Mouse (Mus musculus) liver, embryonic 15.5 days (tissue): ENCODE results near the gene Nelfb. TPM values are rescaled to one million over a fixed set of nuclear protein-coding genes. Genes with fewer than 3 reads are reported as not detected.

ENCODE experiments used
- ATAC-seq: fragments of 200-750 bp; cut with Nextera tagmentation; 2 replicates; pipeline ENCODE4 v1.8.0; 2017; ENCODE audit warnings: moderate number of reproducible peaks, mild to moderate bottlenecking, moderate library complexity; ENCODE audit not compliant: insufficient read depth
- H3K27ac ChIP-seq: fragments of 300-500 bp; sonication (generic); replicated peaks from 2 replicates; pipeline ENCODE4 v1.5.1; 2015; ENCODE audit warnings: mild to moderate bottlenecking, inconsistent platforms
- H3K27me3 ChIP-seq: fragments of 300-500 bp; sonication (generic); 2 replicates; pipeline ENCODE4 v1.6.1; 2015; ENCODE audit warnings: mild to moderate bottlenecking, inconsistent platforms
- H3K36me3 ChIP-seq: fragments of 300-500 bp; sonication (generic); replicated peaks from 2 replicates; pipeline ENCODE4 v1.6.1; 2015; ENCODE audit warnings: moderate library complexity, mild to moderate bottlenecking, inconsistent platforms
- H3K4me1 ChIP-seq: fragments of 300-500 bp; sonication (generic); replicated peaks from 2 replicates; pipeline ENCODE4 v1.6.1; 2015; ENCODE audit warnings: inconsistent platforms
- H3K4me2 ChIP-seq: fragments of 300-500 bp; sonication (generic); 2 replicates; pipeline ENCODE4 v1.6.1; 2015; ENCODE audit warnings: moderate library complexity, mild to moderate bottlenecking, inconsistent platforms
- H3K4me3 ChIP-seq: fragments of 300-500 bp; sonication (generic); replicated peaks from 2 replicates; pipeline ENCODE4 v1.5.1; 2015; ENCODE audit warnings: mild to moderate bottlenecking, inconsistent platforms
- H3K9ac ChIP-seq: fragments of 300-500 bp; sonication (generic); 2 replicates; pipeline ENCODE4 v1.6.1; 2015; ENCODE audit warnings: moderate library complexity, mild to moderate bottlenecking, inconsistent platforms
- H3K9me3 ChIP-seq: fragments of 300-500 bp; sonication (generic); replicated peaks from 2 replicates; pipeline ENCODE4 v1.6.1; 2016; ENCODE audit warnings: inconsistent platforms
- WGBS: fragments of 180-500 bp; shearing (Covaris S2); methylation state at CpG from one replicate; pipeline ENCODE4 v1.1.7; 2015; ENCODE audit warnings: mixed read lengths; ENCODE audit not compliant: insufficient replicate concordance; 5-methylcytosine and 5-hydroxymethylcytosine counted together
- polyA plus RNA-seq: library from polyadenylated mRNA; unstranded; fragments of >200 nt; fragmentation: Nextera tagmentation; extraction: Ambion mirVana; gene quantifications from 2 replicates; pipeline ENCODE4 v1.2.1, GENCODE M21; 2015

Gene Nelfb
- polyA plus RNA-seq, 1 experiment from 2014 or later, result 35.9 TPM

DNA sequence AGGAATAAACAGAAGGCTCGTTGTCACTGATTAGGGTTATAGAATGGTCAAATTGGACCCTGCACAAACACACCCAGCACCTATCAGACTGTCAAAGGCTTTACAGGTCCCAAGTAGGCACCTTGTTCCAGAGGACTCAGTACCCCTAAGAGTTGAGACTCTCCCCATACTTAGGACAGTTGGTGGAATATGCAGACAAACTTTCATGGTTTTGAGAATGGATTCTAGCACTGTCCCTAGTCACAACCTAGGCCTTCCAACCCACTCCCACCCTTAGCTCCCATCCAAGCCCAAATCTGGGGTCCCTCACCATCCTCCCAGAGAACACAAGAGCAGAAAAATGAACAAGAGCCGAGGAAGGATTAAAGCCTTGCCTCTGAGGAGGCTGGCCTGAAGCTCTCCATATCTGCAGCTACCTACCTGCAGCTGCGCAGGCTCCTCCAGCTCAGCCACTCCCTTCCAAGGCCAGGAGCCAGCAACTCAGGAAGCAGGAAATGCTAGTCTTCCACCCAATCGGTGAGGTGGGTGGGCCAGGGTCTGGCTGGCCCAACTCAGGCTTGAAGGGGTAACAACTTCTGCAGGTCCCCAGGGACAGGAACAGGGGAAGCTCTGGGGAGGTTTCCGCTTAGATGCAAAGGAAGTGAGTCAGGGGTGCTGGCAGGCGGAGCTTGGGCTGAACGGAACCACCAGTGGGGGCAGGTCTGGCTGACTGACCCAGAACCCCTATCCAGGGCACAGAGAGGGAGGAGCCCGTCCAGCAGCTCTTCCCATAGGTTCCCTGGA lies 14.9 kb downstream of the Nelfb start, which contains the start of gene Tor4a:
Gene Tor4a (minus strand): TSS at position 715 of the 783 bp plus-strand sequence.
- peak within 1 kb of the TSS; percentile 77 for H3K27ac ChIP-seq
- peak; percentile 58 for ATAC-seq
- H3K4me2 ChIP-seq, result peak within 1 kb of the TSS; percentile 84
- H3K27me3 ChIP-seq, result peaks cover 6% of the 10 kb centered on the region; the same call in 1 of the 2 replicates
- H3K4me3 ChIP-seq, result peak within 1 kb of the TSS; percentile 60
- H3K9ac ChIP-seq, result peak within 1 kb of the TSS; percentile 50
- peaks cover 54% of the 10 kb centered on the region for H3K4me1 ChIP-seq
- H3K9me3 ChIP-seq, result no peaks in the 10 kb centered on the region
- H3K36me3 ChIP-seq, result peaks cover 26% of the 10 kb centered on the region
- 4% methylated on average over 8 of the region's 8 CpGs for WGBS

DNA sequence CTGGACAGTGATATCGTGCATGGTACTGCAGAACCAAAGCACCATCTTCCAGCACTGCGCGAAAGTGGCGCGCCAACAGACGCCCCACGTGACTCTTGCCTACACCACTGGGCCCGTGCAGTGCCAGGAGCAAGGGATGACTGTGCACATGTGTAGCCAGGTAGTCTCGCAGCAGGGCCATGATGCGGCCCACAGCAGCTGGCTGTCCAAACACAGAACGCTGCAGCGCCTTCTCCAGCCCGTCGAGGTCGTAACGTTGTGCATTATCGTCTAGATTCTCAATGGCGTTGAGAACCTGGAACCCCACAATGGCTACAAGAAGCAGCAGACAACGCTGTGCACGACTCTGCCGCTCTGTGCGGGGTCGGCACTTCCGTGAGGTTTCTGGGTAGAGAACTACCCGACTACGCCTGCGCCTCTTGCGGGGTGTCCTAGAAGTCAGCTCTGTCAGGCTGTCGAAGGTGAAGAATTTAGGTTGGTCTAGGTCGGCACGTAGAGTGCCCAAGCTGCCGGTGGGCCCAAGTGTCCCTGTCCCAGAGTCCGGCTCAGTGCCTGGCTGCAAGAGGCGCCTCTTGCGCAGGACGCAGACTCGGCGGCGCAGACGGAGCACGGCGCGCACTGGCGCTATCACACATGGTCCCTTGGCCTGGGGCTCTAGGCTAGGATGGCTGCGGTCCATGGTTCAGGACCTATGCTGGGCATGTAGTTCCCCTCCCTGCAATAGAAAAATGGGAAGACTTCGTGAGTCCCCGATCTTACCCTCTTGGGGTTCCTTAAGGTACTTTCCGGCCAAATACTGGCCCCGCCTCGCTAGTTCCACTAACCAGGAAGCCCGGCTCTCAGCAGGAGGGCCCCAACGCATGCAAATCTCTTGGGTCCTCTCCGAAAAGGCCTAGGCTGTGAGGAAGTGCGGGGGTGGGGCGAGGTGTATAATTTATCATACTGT lies 15.8 kb downstream of the Nelfb start:
- peak; percentile 61 for ATAC-seq
- 5% methylated on average over 55 of the region's 55 CpGs for WGBS
- H3K4me1 ChIP-seq, result peaks cover 57% of the 10 kb centered on the region

DNA sequence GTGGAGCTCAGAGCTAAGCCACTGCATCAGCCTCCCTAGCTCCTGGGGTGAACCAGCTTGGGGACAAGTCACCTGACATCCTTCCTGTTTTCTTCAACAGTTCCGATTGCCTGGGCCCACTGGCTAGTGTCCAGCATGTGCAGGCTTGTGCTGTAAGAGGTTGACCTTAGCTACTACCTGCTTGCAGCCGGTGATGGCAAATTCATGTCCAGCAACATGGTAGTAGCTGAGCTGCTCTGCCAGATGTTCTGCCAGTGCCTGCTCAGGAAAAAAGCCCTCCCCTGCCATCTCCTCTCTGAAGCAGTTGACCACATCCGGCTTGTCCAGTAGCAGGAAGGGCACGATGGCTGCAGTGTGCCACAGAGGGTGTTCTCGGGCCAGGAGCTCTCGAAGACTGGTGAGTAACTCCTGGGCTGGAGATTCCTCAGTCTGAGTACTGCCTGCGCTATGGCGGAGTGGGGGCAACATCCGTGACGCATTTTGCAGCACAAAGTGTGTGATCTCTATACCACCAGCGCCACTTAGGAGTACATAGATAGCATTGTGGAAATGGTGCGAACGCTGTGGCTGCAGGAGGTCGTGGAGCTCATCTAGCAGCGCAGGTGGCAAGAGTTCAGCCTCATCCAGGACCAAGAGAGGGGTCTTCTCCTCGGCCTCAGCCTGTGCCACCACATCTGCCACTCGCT lies 16.7 kb downstream of the Nelfb start:
- Histone ChIP-seq H3K4me1 (peaks cover 57% of the 10 kb centered on the region), H3K9ac (peak overlapping the region; percentile 50), H3K27ac (peak overlapping the region; percentile 77), H3K4me2 (peak overlapping the region; percentile 84), H3K36me3 (peaks cover 8% of the 10 kb centered on the region), H3K9me3 (no peaks in the 10 kb centered on the region), H3K27me3 (peaks cover 6% of the 10 kb centered on the region; the same call in 1 of the 2 replicates), H3K4me3 (peak overlapping the region; percentile 60)
- 28% methylated on average over 17 of the region's 17 CpGs for whole genome bisulfite sequencing
- no peak for ATAC-seq

More for the DNA sequence above, 15.8 kb downstream of the Nelfb start:
- Histone ChIP-seq H3K36me3 (peaks cover 17% of the 10 kb centered on the region), H3K27me3 (peaks cover 6% of the 10 kb centered on the region; the same call in 1 of the 2 replicates), H3K9ac (peak overlapping the region; percentile 50), H3K27ac (peak overlapping the region; percentile 77), H3K4me3 (peak overlapping the region; percentile 60), H3K4me2 (peak overlapping the region; percentile 84), H3K9me3 (no peaks in the 10 kb centered on the region)

DNA sequence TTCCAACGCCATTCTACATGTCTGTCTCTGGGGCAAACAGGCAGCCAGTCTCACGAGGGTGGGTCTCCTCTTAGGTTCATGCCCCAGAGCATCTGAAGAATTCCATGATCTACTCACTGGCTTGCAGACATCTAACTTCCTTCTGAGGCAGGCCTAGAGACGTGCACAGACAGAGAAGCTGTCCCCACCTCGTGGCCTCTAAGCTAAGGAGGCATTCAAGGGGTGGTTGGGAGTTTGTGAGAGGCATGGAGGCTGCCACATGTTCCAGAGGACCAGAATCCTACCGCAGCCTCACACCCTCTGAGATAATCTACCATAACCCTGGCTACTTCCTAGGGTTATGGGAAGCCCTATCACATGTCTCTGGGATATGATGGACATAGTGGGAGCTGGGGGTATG lies 17.3 kb downstream of the Nelfb start:
- H3K4me3 ChIP-seq, result no peak overlapping the region
- peak overlapping the region; percentile 77; the same call in 1 of the 2 replicates for H3K27ac ChIP-seq
- H3K9me3 ChIP-seq, result no peaks in the 10 kb centered on the region
- H3K9ac ChIP-seq, result no peak overlapping the region; the same call in 1 of the 2 replicates
- peak overlapping the region; percentile 84 for H3K4me2 ChIP-seq
- H3K4me1 ChIP-seq, result peaks cover 57% of the 10 kb centered on the region
- H3K36me3 ChIP-seq, result 0 out of 2 replicates have a peak, but pooled peaks cover 2% of the 10 kb centered on the region
- H3K27me3 ChIP-seq, result peaks cover 6% of the 10 kb centered on the region; the same call in 1 of the 2 replicates
- no peak for ATAC-seq
- WGBS, result 18% methylated on average over 5 of the region's 5 CpGs

DNA sequence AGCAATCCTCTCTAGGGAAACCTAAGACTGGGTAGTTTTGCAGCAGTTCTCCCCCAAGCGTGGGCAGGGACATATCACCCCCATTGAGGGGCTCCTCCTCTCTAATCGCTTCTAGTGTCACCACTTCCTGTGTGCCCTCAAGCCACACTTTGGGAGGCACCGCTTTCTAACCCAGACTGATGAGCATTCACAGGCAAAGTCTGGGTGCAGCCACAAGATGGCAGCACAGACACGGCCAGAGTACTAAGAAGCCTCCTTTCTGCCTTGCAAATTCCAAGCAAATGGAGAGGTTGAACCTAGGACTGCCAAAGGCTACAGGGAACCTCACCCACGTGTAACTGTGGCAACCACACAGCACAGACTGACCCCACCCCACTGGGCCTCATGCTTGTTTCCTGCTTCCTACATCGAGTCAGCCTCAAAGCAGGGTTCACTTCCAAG lies 17.9 kb downstream of the Nelfb start:
- Histone ChIP-seq H3K9me3 (no peaks in the 10 kb centered on the region), H3K4me2 (peak overlapping the region; percentile 84), H3K4me1 (peaks cover 57% of the 10 kb centered on the region), H3K27ac (no peak overlapping the region), H3K9ac (no peak overlapping the region; the same call in 1 of the 2 replicates), H3K27me3 (peaks cover 6% of the 10 kb centered on the region; the same call in 1 of the 2 replicates), H3K36me3 (no peaks in the 10 kb centered on the region), H3K4me3 (no peak overlapping the region)
- WGBS, result 1% methylated on average over 6 of the region's 6 CpGs
- peak; percentile 5; the same call in 1 of the 2 replicates for ATAC-seq

DNA sequence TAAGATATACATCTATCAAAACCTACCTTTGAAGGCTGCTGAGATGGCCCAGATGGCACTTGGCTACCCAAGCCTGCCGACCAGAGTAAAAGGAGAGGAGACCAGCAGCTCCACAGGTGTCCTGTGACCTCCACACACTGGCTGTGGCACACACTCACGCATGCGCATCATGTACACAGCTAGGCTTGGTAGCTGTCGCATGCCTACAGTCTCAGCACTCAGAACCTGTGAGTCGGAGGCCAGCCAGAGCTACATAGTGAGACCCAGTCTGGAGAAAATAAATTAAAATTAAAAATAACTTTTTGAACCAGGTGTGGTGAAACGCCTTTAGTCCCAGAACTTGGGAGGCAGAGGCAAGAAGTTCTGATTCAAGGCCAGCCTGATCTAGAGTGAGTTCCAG lies 23.4 kb downstream of the Nelfb start:
- ATAC-seq, result no peak
- H3K4me2 ChIP-seq, result no peak overlapping the region
- no peaks in the 10 kb centered on the region for H3K36me3 ChIP-seq
- peaks cover 50% of the 10 kb centered on the region for H3K27me3 ChIP-seq
- WGBS, result 74% methylated on average over 6 of the region's 6 CpGs
- no peak overlapping the region for H3K27ac ChIP-seq
- H3K9ac ChIP-seq, result no peak overlapping the region
- no peaks in the 10 kb centered on the region for H3K9me3 ChIP-seq
- H3K4me3 ChIP-seq, result no peak overlapping the region
- H3K4me1 ChIP-seq, result peaks cover 28% of the 10 kb centered on the region

DNA sequence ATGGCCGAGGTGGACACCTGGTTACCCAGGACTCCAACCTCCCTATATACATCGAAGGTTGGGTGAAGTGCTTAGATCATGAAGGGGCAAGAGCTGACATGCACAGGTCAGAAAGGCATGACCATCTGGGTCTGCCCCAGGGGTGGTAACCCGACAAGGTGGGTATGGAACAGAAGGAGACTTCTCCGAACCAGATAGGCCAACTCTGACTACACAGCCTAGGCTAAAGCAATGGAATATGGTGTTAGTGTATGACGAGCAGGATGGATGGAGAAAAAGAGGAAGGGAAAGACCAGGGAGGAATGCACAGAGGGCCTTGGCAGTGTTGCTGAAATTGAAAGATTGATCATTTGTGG lies 24.7 kb downstream of the Nelfb start:
- ATAC-seq, result 0 out of 2 replicates have a peak, but pooled peaks have one; percentile 12
- peak overlapping the region; percentile 53 for H3K4me3 ChIP-seq
- H3K27me3 ChIP-seq, result peaks cover 62% of the 10 kb centered on the region
- H3K4me2 ChIP-seq, result peak overlapping the region; percentile 84
- H3K27ac ChIP-seq, result no peak overlapping the region
- WGBS, result 32% methylated on average over 5 of the region's 5 CpGs
- no peak overlapping the region for H3K9ac ChIP-seq
- peaks cover 38% of the 10 kb centered on the region for H3K4me1 ChIP-seq
- H3K36me3 ChIP-seq, result no peaks in the 10 kb centered on the region
- H3K9me3 ChIP-seq, result no peaks in the 10 kb centered on the region

DNA sequence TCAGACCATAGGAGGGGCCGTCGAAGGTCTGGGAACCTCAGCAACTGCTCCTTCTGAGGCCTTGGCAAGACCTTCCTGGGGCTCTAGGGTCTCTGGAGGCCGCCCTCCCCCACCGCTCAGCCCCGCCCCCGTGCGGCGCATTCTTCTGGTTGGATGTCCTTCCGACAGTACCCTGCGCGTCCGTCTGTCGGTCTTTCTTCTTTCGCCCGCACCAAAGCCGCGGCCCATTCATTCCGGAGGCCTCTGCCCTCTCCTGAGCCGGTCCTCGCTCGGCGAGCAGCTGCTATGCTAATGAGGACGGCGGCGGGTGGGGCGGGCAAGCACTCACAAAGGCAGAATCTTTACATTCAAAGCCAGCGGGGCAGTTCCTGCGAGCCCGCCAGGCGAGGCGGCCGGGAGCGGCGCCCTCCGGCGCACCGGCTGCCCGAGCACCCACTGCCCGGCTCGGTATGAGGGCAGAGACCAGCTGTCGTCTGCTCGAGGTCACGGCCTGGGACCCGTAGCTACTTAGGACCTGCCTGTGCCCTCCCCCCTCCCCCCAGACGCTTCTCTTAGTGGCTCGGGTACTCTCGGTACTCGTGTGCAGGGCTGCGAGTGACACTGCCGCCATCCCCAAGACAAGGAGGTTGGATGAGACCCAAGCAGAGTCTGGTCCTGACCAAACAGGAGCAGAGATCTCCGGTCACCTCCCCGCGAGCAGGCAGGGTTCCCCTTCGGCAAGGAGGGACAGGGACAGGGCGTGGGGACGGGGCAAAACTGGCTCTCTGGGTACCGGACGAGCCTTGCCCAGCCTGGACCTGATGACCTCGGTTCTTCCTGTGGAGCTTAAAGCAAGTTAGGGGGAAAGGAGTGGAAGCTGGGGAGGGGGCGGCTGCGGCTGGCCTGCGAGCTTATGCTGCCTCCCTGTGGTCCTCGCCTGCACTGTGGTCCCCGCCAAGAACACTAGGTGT lies 25.4 kb downstream of the Nelfb start:
- H3K27me3 ChIP-seq, result peaks cover 68% of the 10 kb centered on the region
- 2% methylated on average over 64 of the region's 64 CpGs for WGBS
- peak overlapping the region; percentile 35; the same call in 1 of the 2 replicates for H3K9ac ChIP-seq
- H3K36me3 ChIP-seq, result no peaks in the 10 kb centered on the region
- H3K9me3 ChIP-seq, result no peaks in the 10 kb centered on the region
- H3K4me1 ChIP-seq, result peaks cover 45% of the 10 kb centered on the region
- ATAC-seq, result no peak
- H3K4me3 ChIP-seq, result peak overlapping the region; percentile 53
- H3K27ac ChIP-seq, result no peak overlapping the region
- H3K4me2 ChIP-seq, result peak overlapping the region; percentile 84

DNA sequence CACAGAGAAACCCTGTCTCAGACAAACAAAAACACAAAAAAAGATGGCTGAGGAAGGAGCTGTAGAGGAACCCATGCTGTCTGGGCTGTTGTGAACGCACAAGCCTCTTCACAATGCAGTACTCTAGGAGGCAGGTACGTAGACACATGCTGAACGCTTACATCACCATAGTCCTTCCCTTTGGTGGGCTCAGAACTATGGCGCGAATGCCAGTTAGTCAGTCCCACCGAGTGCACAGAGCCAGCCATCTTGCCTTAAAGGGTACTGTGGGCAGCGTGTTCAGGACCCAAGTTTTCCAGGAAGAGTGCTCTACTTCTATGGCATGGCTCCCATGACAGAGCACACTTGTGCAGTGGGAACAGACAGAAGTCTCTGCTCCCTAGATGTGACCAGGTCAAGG lies 26.8 kb downstream of the Nelfb start:
- 81% methylated on average over 7 of the region's 7 CpGs for whole genome bisulfite sequencing
- H3K27me3 ChIP-seq, result peaks cover 82% of the 10 kb centered on the region
- H3K4me2 ChIP-seq, result no peak overlapping the region
- H3K4me3 ChIP-seq, result no peak overlapping the region
- no peak for ATAC-seq
- H3K9me3 ChIP-seq, result no peaks in the 10 kb centered on the region
- peaks cover 54% of the 10 kb centered on the region for H3K4me1 ChIP-seq
- no peak overlapping the region for H3K27ac ChIP-seq
- no peak overlapping the region for H3K9ac ChIP-seq
- no peaks in the 10 kb centered on the region for H3K36me3 ChIP-seq
